Mouse (Mus musculus) R1 (cell line): Measurements from ENCODE around the gene Abhd17c.
"Not testable (repeated sequence)": the region's sequence is repeated elsewhere in the genome, so short reads cannot be mapped to it uniquely, and the experiment has no call there.

Experiments used
- DNase-seq: peaks from one replicate; pipeline ENCODE4 v3.0.0-alpha.2; 2018; ENCODE audit warnings: low read depth, low spot score

Gene Abhd17c

DNA sequence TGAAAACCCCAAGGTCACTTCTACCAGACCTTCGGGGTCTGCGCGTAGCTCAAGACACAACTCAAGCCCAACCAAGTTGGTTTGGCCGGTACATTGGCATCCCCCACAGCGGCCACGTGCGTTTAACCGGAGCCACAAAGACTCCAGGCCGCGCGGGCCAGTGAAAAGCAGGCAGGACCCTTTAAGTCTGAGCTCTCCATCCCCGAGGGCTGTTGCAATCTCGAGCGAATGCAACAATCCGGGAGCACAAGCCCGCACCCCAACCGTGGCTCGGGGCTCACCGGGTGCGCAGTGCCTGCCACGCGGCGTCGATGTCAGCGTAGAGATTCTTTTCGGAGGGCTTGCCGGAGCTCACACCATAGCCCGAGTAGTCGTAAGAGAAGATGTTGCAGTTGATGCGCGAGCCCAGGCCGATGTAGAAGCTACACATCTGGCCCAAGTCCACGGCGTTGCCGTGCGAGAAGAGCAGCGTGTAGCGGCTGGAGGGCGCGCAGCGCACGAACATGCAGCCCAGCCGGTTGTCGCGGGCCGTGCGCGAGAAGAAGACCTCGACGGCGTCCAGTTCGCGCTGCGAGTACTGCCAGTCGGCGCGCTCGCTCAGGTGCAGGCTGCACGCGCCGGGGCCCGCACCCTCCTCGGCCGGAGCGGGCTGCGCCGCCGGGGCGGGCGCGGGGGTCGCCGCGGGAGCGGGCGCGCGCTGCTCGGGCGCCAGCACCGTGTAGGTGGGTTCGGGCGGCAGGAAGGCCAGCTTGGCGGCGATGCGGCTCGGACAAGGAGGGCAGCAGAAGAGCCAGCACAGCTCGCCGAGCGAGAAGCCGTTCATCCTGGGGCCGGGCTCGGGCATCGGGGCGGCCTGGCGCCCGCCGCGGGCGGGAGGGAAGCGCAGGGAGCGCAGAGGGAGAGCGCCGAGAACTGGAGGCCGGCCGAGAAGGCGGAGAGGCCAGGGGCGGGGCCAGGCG lies at the start of gene Abhd17c:
Gene Abhd17c (minus strand): TSS at position 893 of the 959 bp plus-strand sequence.
- DNase-seq = peak; percentile 78

DNA sequence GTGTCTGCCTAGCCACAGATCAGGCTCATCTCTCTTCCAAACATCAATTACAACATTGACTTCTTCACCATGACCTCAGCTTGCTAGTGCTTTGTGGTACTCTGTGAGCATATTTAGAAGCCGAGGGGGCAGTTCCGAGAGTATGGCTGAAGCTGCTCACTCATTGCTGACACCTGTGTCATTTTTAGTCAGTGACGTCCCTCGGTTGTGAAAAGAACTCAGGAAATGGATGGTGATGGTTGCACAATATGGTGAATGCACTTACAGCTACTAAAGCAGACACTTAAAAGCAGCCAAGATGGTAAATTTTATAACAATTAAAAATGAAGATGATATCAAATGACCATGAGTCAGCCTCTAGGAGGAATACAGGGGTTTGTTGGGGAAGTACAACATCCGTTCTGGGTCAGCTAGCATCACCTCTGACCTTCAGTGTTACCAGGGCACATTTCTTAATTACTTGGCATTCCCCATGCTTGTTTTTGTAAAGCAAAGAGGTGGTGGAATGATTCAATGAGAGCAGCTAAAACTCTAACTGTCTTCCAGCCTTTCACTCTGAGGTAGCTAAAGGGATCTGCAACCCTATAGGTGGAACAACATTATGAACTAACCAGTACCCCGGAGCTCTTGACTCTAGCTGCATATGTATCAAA lies 45.6 kb upstream of the Abhd17c start:
- no peak for DNase-seq

DNA sequence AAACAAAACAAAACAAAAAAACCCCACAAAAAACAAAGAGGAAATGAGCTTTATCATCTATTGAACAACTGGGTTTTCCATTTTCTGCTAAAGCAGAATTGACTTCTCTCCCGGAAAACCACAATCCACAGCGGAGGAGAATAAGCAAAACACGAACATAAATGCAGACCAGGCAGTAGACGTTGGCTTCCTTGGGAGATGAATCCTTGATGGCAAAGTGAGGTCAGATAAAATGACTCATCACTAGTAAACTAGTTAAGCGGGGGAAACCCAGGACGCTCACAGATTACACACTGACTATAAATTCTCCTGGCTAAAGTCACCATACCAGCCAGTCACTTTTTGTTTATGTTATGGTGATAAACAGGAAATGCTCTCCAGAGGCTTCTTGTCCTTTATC lies 44.5 kb upstream of the Abhd17c start:
- no peak for DNase-seq

DNA sequence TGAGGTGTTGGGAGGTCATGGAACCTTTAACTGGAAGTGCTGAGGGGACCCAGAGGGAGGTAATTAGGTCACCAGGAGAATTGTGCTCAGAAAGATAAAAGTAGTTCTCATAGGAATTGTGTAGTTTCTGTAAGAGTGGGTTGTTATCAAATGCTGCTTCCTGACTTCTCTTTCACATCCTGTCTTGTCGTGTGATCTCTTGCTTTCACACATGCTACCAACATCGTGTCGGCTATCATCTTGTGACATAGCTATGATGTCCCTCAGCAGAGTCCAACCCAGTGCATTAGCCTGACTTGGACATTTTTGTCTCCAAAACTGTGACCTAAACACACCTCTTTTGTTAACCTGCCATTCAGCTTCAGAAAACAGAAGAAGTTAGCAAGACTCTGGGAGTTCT lies 40.6 kb upstream of the Abhd17c start:
- no peak for DNase-seq

DNA sequence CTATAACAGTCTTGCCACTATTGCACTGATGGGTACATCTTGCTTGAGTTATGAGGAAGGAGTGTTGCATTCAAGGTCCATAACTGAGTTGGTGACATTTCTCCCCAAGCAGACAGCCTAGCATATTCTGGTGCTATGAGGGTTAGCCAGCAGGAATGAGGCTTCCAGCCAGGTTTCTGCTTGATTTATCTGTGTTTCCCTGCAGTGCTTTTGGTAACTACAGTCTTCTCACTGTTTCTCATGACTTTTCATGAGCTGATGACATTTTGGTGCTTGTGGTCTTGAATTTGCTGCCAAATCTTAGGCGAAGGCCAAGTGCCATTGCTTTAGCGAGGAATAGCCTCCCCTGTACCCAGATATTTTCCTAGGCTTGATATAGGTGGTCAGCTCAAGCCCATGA lies 39.8 kb upstream of the Abhd17c start:
- no peak for DNase-seq

DNA sequence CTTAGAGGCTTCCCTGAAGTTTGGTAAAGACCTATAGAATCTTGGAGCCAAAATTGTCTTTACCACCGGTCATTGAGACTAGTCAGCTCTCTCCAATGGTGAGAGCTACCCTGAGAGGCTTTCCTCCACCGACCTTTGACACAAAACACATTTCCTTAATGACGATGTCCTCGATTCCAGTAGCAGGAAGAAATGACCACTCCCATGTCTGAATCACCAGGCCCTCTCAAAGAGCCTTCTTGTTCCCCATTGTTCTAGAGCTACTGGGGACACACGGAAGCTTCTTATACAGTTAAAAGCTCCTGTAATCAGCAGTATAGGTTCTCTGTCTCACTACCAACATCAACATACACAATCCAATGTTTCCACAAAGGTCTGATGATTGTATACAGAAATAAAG lies 36.5 kb upstream of the Abhd17c start:
- no peak for DNase-seq

DNA sequence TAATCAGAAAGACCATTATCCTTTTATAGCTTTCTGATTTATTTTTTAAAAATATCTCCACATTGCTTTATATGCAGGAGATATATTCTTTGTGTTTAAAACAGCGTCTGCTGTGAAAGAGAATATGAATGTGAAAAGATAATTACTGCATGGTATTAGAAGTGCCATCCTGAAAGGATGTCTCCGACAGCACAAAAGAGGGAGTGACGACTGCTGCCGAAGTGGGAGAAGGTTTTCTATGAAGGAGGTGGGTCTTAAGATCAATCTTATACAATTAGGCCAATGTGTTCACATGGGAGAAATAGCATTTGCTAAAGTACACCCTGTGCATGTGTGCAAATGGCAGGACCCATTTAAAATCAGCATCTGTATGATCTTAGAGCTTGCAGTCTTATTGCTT lies 33.5 kb upstream of the Abhd17c start:
- DNase-seq = no peak

DNA sequence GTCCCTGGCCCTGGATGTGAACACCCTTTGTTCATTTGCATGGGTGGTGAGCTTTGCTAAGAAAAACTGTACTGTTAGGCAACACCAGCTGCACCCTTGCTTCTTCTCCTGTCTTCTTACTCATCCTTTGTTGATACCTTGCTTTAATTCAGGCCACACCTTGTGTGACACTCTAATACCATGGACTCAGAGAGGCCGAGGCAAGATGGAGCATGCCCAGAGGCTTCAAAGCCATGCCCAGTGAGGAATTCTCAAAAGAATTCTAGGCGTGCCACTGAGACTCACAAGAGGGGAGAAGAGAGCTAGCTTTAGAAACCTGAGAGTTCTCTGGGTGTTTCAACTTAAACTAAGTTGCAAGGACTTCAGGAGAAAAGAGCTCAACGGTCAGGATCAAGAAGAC lies 33.0 kb upstream of the Abhd17c start:
- DNase-seq = peak; percentile 22

DNA sequence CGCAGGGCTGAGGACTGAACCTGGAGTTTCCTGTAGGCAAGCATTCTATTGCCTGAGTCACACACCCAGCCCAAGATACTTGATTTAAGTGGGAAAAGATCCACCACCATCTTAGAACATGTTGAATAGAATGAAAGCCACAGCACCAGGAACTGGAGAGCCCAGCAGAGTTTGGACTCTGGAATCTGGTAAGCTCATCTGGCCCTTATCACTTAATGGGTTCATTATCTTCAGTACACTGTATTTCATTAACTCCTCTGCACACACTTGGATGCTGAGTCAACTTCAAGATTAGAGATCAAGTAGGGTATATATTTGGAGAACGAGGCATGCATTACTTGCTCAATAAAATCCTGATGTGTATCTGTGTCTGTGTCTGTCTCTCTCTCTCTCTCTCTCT lies 27.1 kb upstream of the Abhd17c start:
- DNase-seq = not testable (repeated sequence)

DNA sequence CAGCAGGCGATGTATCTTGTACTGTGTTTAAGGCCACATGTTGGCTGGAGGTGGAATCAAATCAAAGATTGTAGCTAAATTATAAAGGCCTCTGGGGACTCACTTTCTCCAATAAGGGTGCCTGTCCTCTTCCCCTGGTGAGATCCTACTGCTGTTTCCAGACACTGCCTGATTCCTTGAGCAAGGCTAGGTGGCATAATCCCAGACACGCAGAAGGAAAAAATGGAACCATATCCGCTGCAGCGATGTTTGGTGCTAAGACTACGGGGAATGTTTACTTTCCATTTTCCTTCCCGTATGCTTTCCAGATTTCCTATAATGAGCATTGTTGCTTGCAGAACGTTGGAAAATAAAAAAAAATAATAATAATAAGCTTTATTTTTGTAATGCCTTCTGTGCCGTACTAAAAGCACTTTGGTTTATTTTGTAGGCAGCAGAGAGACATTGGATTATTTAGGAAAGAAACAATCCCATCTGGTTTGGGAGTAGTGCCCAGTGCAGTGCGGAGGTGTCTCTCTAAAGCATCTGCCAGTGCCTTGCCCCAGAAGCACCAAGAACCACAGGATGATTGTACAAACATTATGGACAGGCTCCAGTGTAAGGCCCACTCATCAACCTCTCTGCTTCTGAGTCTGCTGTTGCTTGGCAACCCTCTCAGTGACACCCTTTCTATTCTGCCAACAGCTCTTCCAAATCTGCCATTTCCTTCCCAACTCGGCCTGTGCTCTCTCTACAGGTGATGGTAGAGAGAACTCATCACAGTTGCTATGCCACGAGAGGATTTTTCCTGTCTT lies 23.2 kb upstream of the Abhd17c start:
- peak; percentile 14 for DNase-seq

DNA sequence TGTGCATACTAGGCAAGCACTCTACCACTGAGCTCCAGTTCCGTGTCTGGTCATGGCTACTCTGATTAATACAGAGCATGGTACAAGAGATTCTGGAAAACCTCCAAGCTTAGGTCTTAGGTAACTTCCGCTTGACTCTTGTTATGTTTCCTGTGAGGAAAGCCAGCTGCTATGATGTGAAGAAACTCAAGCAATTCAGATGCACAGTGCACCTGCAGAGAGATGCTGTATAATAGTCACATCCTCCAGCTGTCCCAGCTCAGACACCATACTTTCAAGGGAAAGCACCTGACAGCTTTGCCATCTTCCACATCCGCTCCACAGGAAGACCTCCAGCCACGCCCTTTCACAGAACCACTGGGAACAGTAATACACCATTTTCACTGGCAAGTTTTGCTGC lies 21.7 kb upstream of the Abhd17c start:
- DNase-seq = peak; percentile 34

DNA sequence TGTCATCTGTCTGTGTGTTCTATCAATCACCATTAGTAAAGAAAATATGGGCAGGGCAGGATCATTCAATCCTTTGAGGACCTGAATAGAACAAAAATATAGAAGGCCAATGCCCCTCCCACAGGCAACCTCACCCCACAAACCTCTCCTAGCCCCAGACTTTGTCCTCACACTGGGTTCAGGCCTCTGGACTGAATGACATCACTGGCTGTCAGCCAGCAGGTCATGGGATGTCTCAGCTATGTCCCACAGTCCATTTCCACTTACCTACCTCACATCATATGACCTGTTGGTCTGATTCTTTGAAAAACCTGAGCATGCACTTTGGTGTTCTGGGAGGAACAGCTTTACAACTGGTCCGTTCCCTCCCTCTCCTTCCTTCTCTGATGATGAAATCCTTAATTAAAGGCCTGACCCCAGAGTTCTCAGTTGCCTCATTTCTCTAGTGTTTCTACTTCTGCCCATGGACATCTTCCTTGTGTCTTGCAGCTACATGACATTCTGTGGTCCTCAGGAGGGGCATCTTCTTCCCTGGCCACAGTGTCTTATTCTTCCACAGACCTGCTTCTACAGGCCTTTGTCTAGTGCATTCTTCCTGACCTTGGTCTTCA lies 19.6 kb upstream of the Abhd17c start:
- no peak for DNase-seq

DNA sequence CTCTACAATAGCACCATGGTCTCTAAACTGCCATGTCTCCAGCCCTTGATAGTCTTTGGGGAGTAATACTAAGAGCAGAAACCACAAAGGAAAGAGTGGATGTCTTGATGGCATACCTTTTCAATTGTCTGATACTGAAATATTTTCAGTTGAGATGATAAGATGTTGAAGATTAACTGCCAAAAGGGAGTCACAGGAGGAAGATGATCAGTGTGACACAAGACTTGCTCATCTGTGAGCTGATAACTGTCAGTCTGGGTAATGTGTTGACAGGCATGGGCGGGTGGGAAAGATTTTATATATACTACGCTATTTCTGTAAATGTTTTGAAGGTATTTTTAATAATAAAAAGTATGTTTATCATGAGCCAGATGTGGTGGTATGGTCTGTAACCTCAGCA lies 16.7 kb upstream of the Abhd17c start:
- no peak for DNase-seq

DNA sequence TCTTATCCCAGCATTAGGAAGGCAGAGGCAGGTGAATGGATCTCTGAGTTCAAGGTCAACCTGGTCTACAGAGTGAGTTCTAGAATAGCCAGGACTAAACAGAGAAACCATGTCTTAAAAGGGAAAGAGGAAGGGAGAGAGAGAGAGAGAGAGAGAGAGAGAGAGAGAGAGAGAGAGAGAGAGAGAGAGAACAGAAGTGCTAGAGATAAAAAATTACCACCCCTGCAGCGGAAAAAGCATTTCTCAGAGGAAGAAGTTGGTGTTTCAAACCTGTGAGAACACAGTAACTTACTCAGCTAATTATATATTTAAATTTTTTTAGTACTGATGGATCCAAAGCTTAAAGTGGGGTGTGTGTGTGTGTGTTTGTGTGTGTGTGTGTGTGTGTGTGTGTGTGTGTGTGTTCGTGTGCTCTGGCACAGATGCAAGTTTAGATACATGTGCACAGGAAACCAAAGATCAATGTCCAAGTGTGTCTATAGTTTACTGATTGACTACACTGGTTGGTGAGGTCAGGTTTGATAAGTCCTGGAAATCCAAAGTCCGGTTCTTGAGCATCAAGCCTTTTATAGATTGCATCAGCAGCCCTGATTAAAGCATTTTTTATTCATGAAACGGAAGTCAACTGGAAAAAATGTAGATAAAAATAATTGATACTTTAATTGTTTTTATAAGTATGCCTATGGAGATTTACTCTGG lies 15.2 kb upstream of the Abhd17c start:
- DNase-seq = no peak

DNA sequence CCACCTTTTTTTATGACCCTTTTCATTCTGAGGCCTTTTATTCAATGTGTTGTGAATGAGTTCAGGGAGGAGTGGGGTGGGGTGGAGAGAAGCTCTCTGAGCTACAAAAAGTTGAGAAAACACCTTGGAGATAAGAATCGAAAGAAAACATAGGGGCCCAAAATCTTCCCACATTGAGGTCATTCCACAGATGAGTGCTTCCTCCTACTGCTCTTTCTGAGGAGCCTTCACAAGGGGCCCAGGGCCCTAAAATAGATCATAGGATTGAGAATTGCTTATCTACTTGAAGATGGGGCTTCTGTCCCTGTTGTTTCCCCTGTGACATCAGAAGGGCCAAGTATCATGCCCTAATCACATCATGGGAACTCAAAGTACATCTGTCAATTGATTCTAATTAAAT lies 14.3 kb upstream of the Abhd17c start:
- no peak for DNase-seq

DNA sequence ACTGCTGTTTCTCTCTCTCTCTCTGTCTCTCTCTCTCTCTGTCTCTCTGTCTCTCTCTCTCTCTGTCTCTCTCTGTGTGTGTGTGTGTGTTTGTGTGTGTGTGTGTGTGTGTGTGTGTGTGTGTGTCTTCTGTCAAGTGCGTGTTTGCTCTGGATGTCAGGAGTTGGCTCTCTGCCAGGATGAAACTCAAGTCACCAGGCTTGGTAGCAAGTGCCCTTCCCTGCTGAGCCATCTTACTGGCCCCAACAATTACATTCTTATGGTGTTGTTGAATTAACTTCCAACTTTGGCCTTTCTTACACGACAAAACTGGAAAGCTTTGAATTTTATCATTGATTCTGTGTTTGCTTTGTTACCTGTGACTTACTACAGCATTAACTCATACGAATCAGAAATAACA lies 13.6 kb upstream of the Abhd17c start:
- no peak for DNase-seq

DNA sequence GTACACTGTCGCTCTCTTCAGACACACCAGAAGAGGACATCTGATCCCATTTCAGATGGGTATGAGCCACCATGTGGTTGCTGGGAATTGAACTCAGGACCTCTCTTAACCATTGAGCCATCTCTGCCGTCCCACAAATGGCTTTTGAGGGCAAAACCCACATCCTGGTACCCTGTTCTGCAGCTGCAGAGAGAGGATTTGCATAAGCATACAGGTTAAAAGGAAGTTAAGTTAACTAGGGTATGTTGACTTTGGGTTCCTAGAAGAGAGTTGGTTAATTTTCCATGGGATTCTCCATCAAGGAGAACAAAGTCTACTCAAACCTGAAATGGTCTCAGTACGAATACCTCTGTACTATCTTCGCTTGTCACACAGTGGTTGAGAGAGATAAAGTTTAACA lies 13.2 kb upstream of the Abhd17c start:
- DNase-seq = no peak

DNA sequence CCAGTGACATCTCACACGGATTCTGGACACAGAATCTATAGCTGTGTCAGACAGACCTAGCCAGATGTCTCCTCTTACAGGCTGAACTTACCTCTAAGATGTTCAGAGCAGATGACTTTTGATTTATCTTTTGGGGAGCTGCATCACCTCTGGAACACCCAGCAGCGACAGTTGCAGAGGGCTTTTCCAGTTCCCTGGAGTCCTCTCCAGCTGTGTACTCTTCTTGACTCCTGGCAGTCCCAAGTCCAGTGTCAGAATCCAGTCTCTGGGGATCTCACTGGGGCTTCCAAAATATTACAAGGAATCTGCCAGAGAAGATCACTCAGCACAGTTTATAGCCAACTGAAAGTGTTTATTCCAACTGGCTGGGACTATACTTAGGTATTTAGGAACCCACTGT lies 12.7 kb upstream of the Abhd17c start:
- DNase-seq = no peak

DNA sequence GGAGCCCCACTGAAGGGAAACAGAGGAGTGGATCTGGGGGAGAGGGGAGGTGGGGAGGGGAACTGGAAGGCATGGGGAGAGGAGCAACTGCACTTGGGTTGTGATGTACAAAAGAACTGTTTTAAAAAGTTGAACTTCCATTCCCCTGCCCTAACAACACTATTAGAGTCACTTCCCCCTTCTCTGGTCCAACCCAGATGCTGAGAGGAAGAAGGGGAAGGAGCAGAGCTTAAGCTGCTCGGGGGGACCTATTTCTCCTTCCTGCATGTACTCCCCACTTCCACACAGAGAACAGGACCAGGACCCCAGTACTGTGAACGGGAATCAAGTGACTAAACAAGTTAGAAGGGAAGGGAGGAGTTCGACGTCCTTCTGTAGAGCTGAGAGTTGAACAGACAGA lies 11.9 kb upstream of the Abhd17c start:
- DNase-seq = no peak

DNA sequence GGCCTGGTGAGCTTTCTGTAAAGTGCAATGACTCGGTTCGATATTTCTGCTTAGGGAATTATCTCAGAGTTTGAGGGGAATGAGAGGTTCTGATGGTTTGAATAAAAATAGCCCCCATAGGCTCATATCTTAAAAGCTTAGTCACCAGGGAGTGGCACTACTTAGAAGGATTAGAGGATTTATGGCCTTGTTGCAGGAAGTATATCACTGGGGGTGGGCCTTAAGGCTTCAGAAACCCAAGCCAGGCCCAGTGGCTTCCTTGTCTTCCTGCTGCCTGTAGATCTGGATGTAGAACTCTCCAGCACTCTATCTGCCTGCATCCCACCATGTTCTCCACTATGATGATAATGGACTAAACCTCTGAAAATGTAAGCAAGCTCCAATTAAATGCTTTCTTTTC lies 7.7 kb upstream of the Abhd17c start:
- no peak for DNase-seq

DNA sequence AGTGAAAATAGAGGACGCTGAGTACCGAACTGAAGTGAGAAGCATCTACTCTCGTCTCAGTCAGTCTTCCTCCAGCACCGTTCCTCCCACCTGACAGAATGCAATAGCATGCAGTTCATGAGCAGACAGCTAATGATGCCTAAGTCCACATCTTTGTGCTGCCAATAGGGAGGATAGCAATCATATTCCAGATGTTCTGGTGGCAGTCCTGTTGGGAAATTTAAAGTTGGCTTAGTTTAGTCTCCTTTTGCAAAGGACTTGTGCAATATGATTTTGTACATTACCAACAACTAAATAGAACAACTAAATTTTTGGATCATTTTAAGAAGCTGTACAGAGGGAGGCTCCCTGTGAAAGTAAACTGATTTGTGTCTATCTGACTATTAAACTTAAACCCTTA lies 2.1 kb upstream of the Abhd17c start:
- DNase-seq = no peak
